9 mouse cellular contexts compared by ENCODE assay signal in genomic region chr17:6743787-6744239, GRCm38 (mm10). TPM values are rescaled to one million over a fixed set of nuclear protein-coding genes. Genes with fewer than 3 reads are reported as not detected.
DNase-seq lines count a peak whose midpoint lies in the region; ATAC-seq lines count a peak whose summit lies in the region.
"Had no signal": no experiment of that assay in that cellular context is flagged by ENCODE, and none has a peak within 500 bp of the region (broad histone marks: within the 10 kb centered on the region; RNA-seq: fewer than 3 reads in every experiment).

No protein-coding gene starts in this region.

- DNase-seq in embryonic facial prominence, embryonic 14.5 days (ENCODE audit: low spot score) = peak; percentile 50
- DNase-seq in gastrocnemius, postnatal 25 days = no peak
- DNase-seq in adrenal gland, postnatal 25 days = no peak
- no peak for DNase-seq in right cerebral cortex, postnatal 4 days

- ATAC-seq in hindbrain, embryonic 13.5 days (ENCODE audit: low FRiP score) = no peak
- no peak for ATAC-seq in hindbrain, embryonic 16.5 days
- ATAC-seq in CD4-positive, CD25-positive, alpha-beta regulatory T cell, adult 4 months = peak; percentile 79
- no peak; the same call in 1 of the 2 replicates for ATAC-seq in embryonic facial prominence, embryonic 14.5 days (ENCODE audit: low read depth)
- ATAC-seq in megakaryocyte, adult 5-6 weeks (ENCODE audit: poor library complexity, severe bottlenecking) = peak; percentile 19

- WGBS in hindbrain, embryonic 13.5 days = 82% methylated on average over 11 of the region's 11 CpGs
- 79% methylated on average over 11 of the region's 11 CpGs for WGBS in hindbrain, embryonic 16.5 days
- WGBS in embryonic facial prominence, embryonic 14.5 days = 42% methylated on average over 11 of the region's 11 CpGs

- no peak overlapping the region for H3K9ac ChIP-seq in hindbrain, embryonic 13.5 days
- H3K9ac ChIP-seq in hindbrain, embryonic 16.5 days (ENCODE audit: low read depth, low read length) = no peak overlapping the region
- H3K9ac ChIP-seq in embryonic facial prominence, embryonic 14.5 days (ENCODE audit: low read depth, low read length) = no peak overlapping the region
- H3K9ac ChIP-seq: midbrain, embryonic 12.5 days had no signal

- no peak overlapping the region for H3K4me3 ChIP-seq in hindbrain, embryonic 13.5 days
- H3K4me3 ChIP-seq in hindbrain, embryonic 16.5 days (ENCODE audit: low read length) = no peak overlapping the region
- no peak overlapping the region for H3K4me3 ChIP-seq in embryonic facial prominence, embryonic 14.5 days (ENCODE audit: low read depth, low read length)
- H3K4me3 ChIP-seq: midbrain, embryonic 12.5 days had no signal

- H3K9me3 ChIP-seq in hindbrain, embryonic 13.5 days = no peaks in the 10 kb centered on the region
- H3K9me3 ChIP-seq in hindbrain, embryonic 16.5 days (ENCODE audit: control insufficient read depth, low read length) = no peaks in the 10 kb centered on the region
- H3K9me3 ChIP-seq in embryonic facial prominence, embryonic 14.5 days (ENCODE audit: control insufficient read depth, low read length) = no peaks in the 10 kb centered on the region
- H3K9me3 ChIP-seq: midbrain, embryonic 12.5 days had no signal

- H3K4me2 ChIP-seq in hindbrain, embryonic 13.5 days = no peak overlapping the region
- no peak overlapping the region for H3K4me2 ChIP-seq in hindbrain, embryonic 16.5 days (ENCODE audit: low read length)
- H3K4me2 ChIP-seq in embryonic facial prominence, embryonic 14.5 days (ENCODE audit: low read depth, low read length) = no peak overlapping the region
- H3K4me2 ChIP-seq: midbrain, embryonic 12.5 days had no signal

- H3K4me1 ChIP-seq in hindbrain, embryonic 13.5 days (replicated peaks) = peaks cover 82% of the 10 kb centered on the region
- peaks cover 26% of the 10 kb centered on the region for H3K4me1 ChIP-seq in hindbrain, embryonic 16.5 days (ENCODE audit: control insufficient read depth, insufficient read depth, low read depth, low read length)
- H3K4me1 ChIP-seq in embryonic facial prominence, embryonic 14.5 days (ENCODE audit: control insufficient read depth, insufficient read depth, low read length) = peaks cover 18% of the 10 kb centered on the region

- peaks cover 10% of the 10 kb centered on the region for H3K36me3 ChIP-seq in hindbrain, embryonic 13.5 days
- H3K36me3 ChIP-seq in hindbrain, embryonic 16.5 days (ENCODE audit: control insufficient read depth, insufficient read depth, low read length) = no peaks in the 10 kb centered on the region
- H3K36me3 ChIP-seq in embryonic facial prominence, embryonic 14.5 days (ENCODE audit: control insufficient read depth, insufficient read depth, low read length) = peaks cover 18% of the 10 kb centered on the region

- H3K27me3 ChIP-seq in hindbrain, embryonic 13.5 days = no peaks in the 10 kb centered on the region
- no peaks in the 10 kb centered on the region for H3K27me3 ChIP-seq in hindbrain, embryonic 16.5 days (replicated peaks; ENCODE audit: control insufficient read depth, insufficient read depth, low read length)
- no peaks in the 10 kb centered on the region for H3K27me3 ChIP-seq in embryonic facial prominence, embryonic 14.5 days (replicated peaks; ENCODE audit: control insufficient read depth, insufficient read depth, low read length)

- H3K27ac ChIP-seq in hindbrain, embryonic 13.5 days = peak overlapping the region; percentile 81; the same call in 1 of the 2 replicates
- no peak overlapping the region for H3K27ac ChIP-seq in hindbrain, embryonic 16.5 days (ENCODE audit: low read depth, low read length)
- H3K27ac ChIP-seq in embryonic facial prominence, embryonic 14.5 days (replicated peaks; ENCODE audit: low read depth, low read length) = peak overlapping the region; percentile 28; the same call in 1 of the 2 replicates
- H3K27ac ChIP-seq: midbrain, embryonic 12.5 days had no signal

RNA-seq across cellular contexts. Expression of gene Ezr, which starts 38.8 kb away (rescaled TPM):
- 53.9 and 94.4 TPM in 2 replicates for polyA plus RNA-seq in hindbrain, embryonic 13.5 days (2015; fragmentation: Nextera tagmentation; extraction: Ambion mirVana)
- polyA plus RNA-seq in hindbrain, embryonic 16.5 days (2015; fragmentation: Nextera tagmentation; extraction: Ambion mirVana) = 69.9 and 73.3 TPM in 2 replicates
- polyA plus RNA-seq in CD4-positive, CD25-positive, alpha-beta regulatory T cell, adult 4 months (2017; shearing (Covaris generic)) = 100 to 1,000 TPM; 110 to 136 TPM
- 57.8 and 59.1 TPM in 2 replicates for polyA plus RNA-seq in embryonic facial prominence, embryonic 14.5 days (2014; fragmentation: Nextera tagmentation; extraction: Ambion mirVana)
- 45.8 and 49.8 TPM in 2 replicates for total RNA-seq in megakaryocyte, adult 5-6 weeks (2015)
- 130 and 175 TPM in 2 replicates for total RNA-seq in megakaryocyte, adult 5-6 weeks (2017)
- 1 to 10 TPM; 2.2 to 2.9 TPM for total RNA-seq in gastrocnemius, postnatal 25 days (2021)
- total RNA-seq in adrenal gland, postnatal 25 days (2021) = 17.9 and 29.0 TPM in 2 replicates

Comparison
In these comparisons a context has a peak if more than half of its experiments do, and no peak if none do; other contexts are left out.
1. ATAC-seq: peak in CD4-positive, CD25-positive, alpha-beta regulatory T cell, adult 4 months (single experiment) and megakaryocyte, adult 5-6 weeks (single experiment); none in hindbrain, embryonic 13.5 days (single experiment), hindbrain, embryonic 16.5 days (single experiment) and embryonic facial prominence, embryonic 14.5 days (single experiment).